Mouse (Mus musculus): ENCODE data around the gene Foxd1.

Gene Foxd1

GRCm38 (mm10) chr13:98355559-98356111 is 1.6 kb downstream of the Foxd1 start:
- DNase-seq (ENCODE audit: low read depth, low spot score), result peak; percentile 17

GRCm38 (mm10) chr13:98356176-98356972 is 2.3 kb downstream of the Foxd1 start:
- no peak for DNase-seq (ENCODE audit: low read depth, low spot score)

GRCm38 (mm10) chr13:98356973-98357425 is 3.0 kb downstream of the Foxd1 start:
- no peak for DNase-seq (ENCODE audit: low read depth, low spot score)

GRCm38 (mm10) chr13:98357433-98358423 is 3.7 kb downstream of the Foxd1 start:
- no peak for DNase-seq (ENCODE audit: low read depth, low spot score)

- DNase-seq (ENCODE audit: low read depth, low spot score), result no peak
Observed at GRCm38 (mm10) chr13:98358424-98359181, 4.6 kb downstream of the Foxd1 start.

GRCm38 (mm10) chr13:98359337-98359736 is 5.3 kb downstream of the Foxd1 start:
- no peak for DNase-seq (ENCODE audit: low read depth, low spot score)

GRCm38 (mm10) chr13:98360391-98360790 is 6.3 kb downstream of the Foxd1 start:
- DNase-seq (ENCODE audit: low read depth, low spot score), result no peak

GRCm38 (mm10) chr13:98361161-98361560 is 7.1 kb downstream of the Foxd1 start:
- no peak for DNase-seq (ENCODE audit: low read depth, low spot score)

GRCm38 (mm10) chr13:98363046-98363445 is 9.0 kb downstream of the Foxd1 start:
- no peak for DNase-seq (ENCODE audit: low read depth, low spot score)

- DNase-seq (ENCODE audit: low read depth, low spot score), result no peak
Observed at GRCm38 (mm10) chr13:98365081-98365480, 11.0 kb downstream of the Foxd1 start.

GRCm38 (mm10) chr13:98365766-98366421 is 11.9 kb downstream of the Foxd1 start:
- DNase-seq (ENCODE audit: low read depth, low spot score), result no peak

GRCm38 (mm10) chr13:98366469-98367275 is 12.6 kb downstream of the Foxd1 start:
- no peak for DNase-seq (ENCODE audit: low read depth, low spot score)

- no peak for DNase-seq (ENCODE audit: low read depth, low spot score)
Observed at GRCm38 (mm10) chr13:98367601-98368000, 13.6 kb downstream of the Foxd1 start.

- no peak for DNase-seq (ENCODE audit: low read depth, low spot score)
Observed at GRCm38 (mm10) chr13:98369046-98369445, 15.0 kb downstream of the Foxd1 start.

GRCm38 (mm10) chr13:98374560-98374959 is 20.5 kb downstream of the Foxd1 start:
- no peak for DNase-seq (ENCODE audit: low read depth, low spot score)

GRCm38 (mm10) chr13:98374979-98375378 is 20.9 kb downstream of the Foxd1 start:
- no peak for DNase-seq (ENCODE audit: low read depth, low spot score)

GRCm38 (mm10) chr13:98377746-98378145 is 23.7 kb downstream of the Foxd1 start:
- DNase-seq (ENCODE audit: low read depth, low spot score), result no peak

- no peak for DNase-seq (ENCODE audit: low read depth, low spot score)
Observed at GRCm38 (mm10) chr13:98382751-98383150, 28.7 kb downstream of the Foxd1 start.

GRCm38 (mm10) chr13:98383911-98384498 is 30.0 kb downstream of the Foxd1 start:
- no peak for DNase-seq (ENCODE audit: low read depth, low spot score)

Data from CD4-positive helper T cell, adult 2 months (primary cell).